Mouse (Mus musculus): ENCODE measurements around the gene Rps25.
A peak's percentile ranks its signal among the peaks of the same experiment; 100 is the strongest.
"Not testable (repeated sequence)": the region's sequence is repeated elsewhere in the genome, so short reads cannot be mapped to it uniquely, and the experiment has no call there.

Gene Rps25

GRCm38 (mm10) chr9:44406906-44407751 lies at the start of gene Rps25, which contains the start of gene Trappc4:
TSS of gene Rps25 (plus strand) at chr9:44407139.
TSS of gene Trappc4 (minus strand) at chr9:44407600.
- DNase-seq (ENCODE audit: low spot score), result peak; percentile 93

DNA sequence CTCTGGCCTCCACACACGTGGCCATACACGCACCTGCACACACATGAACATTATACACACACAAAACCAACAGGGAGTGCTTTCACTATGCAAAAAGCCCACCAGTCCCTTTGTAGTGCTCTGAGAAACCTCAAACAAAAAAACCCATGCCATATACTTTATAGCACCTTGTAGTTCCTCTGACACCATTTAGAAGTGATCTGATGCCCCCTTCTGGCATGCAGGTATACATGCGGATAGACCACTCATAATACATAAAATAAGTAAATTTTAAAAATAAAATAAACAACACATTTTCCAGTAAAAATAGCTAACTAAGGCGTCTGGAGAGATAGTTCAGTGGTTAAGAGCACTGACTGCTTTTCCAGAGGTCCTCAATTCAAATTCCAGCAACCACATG lies 49.7 kb upstream of the Rps25 start:
- no peak for DNase-seq (ENCODE audit: low spot score)

DNA sequence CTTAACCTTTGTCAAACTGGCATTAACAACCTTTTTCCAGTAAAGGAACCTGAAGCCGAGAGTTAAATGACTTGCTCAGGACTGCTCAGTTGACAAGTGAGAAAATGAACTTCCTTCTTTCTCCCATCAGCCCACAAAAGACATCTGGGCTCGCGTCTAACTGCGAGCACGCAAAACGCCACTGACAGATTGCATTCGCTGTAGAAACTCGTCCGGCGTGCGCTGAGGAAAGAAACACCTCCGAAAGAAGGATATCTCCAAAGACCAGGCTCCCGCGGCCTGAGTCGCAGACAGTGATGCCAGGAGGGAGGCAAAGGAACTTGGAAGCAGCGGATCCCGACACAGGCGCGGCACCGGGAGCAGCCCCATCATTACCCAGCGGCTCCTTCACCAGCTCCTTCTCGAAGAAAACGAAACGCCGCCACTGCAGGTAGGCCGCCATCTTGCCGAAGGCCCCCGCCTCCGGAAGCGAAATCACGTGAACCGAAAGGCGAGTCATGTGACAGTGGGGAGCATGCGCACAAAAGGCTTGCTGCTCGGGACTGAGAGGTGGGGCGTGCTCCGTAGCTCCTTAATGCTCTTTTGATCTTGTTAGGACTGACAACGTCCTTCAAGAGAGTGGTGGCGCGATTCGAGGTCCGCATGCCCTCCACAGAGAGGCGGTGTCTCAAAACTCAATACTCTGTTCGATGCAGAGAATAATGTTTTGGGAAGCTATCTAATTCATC lies 45.6 kb upstream of the Rps25 start, which contains the start of gene Vps11:
Gene Vps11, minus strand, starts transcription at position 481 of the 728 bp plus-strand sequence.
- DNase-seq (ENCODE audit: low spot score), result peak; percentile 96

DNA sequence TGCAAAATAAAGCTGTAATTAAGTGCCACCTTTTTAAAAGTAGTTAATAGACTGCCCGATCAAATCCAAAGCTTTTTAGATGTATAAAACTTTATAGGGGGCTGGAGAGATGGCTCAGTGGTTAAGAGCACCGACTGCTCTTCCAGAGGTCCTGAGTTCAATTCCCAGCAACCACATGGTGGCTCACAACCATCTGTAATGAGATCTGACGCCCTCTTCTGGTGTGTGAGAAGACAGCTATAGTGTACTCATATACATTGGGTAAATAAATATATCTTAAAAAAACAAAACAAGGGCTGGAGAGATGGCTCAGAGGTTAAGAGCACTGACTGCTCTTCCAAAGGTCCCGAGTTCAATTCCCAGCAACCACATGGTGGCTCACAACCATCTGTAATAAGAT lies 45.0 kb upstream of the Rps25 start:
- DNase-seq (ENCODE audit: low spot score), result not testable (repeated sequence)

- DNase-seq (ENCODE audit: low spot score), result peak; percentile 23
These were observed 42.5 kb upstream of the Rps25 start for GRCm38 (mm10) chr9:44364480-44364879.

DNA sequence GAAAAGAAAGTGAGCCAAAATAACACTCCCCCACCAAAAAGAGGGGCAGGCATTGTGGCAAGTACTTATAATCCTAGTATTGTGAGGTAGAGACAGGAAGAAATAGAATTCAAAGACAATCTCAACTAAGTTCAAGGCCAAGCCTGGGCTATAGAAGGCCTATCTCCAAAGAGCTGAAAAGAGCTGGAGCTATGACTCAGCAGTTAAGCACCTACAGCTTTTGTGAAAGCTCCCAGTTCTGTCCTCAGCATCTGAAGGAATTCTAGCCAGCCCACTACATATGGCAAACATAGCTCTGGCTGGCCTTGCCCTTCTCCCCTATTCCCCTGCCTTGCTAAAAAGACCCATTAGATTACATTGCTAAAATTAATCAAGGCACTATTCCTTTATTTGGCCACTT lies 33.6 kb upstream of the Rps25 start:
- no peak for DNase-seq (ENCODE audit: low spot score)

- DNase-seq (ENCODE audit: low spot score), result no peak
These were observed 30.8 kb upstream of the Rps25 start for GRCm38 (mm10) chr9:44376141-44376540.

- not testable (repeated sequence) for DNase-seq (ENCODE audit: low spot score)
These were observed 29.6 kb upstream of the Rps25 start for GRCm38 (mm10) chr9:44377335-44377734.

DNA sequence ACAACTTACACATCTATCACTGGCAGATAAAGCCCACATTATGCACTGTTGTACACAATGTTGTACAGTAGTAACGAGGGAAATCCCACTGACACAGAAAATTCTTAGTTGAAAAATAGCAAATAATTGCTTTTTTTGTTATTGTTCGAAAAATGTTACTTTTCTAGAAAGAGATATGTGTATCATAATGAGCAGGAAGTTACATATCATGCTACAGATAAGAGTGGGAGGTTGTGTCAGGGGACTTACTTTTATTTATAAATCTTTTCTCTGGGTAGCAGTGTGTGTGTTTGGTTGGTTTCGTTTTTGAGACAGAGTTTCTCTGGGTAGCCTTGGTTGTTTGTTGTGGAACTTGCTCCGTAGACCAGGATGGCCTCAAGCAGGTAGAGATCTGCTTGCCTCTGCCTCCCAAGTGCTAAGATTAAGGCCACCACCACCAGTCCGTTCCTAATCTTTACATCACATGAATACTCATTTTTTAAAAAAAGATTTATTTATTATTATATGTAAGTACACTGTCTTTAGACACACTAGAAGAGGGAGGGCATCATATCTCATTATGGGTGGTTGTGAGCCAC lies 28.7 kb upstream of the Rps25 start:
- DNase-seq (ENCODE audit: low spot score), result no peak

- peak; percentile 99 for DNase-seq (ENCODE audit: low spot score)
These were observed 27.7 kb upstream of the Rps25 start, which contains the start of gene Hyou1 for GRCm38 (mm10) chr9:44379054-44379834. TSS of gene Hyou1 (plus strand) at chr9:44379490.

- peak; percentile 27 for DNase-seq (ENCODE audit: low spot score)
These were observed 27.1 kb upstream of the Rps25 start for GRCm38 (mm10) chr9:44379862-44380261.

GRCm38 (mm10) chr9:44384596-44384995 lies 22.3 kb upstream of the Rps25 start:
- no peak for DNase-seq (ENCODE audit: low spot score)

DNA sequence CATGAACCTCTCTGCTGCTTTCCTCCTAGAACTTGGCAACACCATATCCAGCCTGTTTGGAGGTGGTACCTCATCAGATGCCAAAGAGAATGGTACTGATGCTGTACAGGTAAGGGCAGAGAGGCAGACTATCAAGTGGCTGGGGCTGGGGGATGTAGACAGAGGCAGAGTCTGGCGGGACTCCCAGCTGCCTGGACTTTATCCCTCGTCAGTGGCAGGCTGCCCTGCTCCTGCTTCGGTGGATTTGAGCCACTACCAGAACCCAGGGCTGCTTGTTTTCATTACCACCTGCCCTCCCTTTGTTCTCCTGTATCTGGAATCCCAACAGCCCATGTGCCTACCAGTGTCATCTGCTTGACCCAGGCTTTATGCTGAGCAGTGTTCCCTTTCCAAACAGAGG lies 19.7 kb upstream of the Rps25 start:
- DNase-seq (ENCODE audit: low spot score), result no peak

DNA sequence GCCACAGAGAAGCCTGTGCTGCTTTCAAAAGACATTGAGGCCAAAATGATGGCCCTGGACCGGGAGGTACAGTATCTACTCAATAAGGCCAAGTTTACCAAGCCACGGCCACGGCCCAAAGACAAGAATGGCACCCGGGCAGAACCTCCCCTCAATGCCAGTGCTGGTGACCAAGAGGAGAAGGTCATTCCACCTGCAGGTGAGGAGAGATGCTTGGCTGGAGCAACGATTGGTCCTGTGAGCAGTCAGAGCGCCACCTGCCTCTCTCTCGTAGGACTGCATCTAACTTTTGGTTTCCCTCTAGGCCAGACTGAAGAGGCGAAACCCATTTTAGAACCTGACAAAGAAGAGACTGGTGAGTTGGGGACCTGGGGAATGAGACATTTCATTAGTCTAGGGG lies 17.7 kb upstream of the Rps25 start:
- peak; percentile 44 for DNase-seq (ENCODE audit: low spot score)

DNA sequence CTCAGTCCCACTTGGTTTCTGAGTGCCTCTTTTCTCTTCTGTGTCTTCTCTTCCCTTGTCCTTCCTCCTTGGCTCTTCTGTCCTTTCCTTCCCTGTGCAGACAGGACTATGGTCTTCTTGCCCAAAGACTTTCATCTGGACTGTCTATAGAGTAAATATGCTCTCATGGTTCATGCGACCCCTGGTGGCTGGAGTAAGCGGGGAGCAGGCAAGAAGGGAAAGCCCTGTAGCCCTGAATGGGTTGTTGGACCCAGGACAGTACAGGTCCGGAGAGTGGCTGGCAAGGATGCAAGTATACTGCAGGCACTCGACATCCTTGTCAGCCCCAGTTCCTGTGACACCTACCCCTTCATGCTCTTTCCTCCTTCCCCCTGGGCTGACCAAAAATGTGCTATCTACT lies 15.5 kb upstream of the Rps25 start:
- DNase-seq (ENCODE audit: low spot score), result peak; percentile 85

DNA sequence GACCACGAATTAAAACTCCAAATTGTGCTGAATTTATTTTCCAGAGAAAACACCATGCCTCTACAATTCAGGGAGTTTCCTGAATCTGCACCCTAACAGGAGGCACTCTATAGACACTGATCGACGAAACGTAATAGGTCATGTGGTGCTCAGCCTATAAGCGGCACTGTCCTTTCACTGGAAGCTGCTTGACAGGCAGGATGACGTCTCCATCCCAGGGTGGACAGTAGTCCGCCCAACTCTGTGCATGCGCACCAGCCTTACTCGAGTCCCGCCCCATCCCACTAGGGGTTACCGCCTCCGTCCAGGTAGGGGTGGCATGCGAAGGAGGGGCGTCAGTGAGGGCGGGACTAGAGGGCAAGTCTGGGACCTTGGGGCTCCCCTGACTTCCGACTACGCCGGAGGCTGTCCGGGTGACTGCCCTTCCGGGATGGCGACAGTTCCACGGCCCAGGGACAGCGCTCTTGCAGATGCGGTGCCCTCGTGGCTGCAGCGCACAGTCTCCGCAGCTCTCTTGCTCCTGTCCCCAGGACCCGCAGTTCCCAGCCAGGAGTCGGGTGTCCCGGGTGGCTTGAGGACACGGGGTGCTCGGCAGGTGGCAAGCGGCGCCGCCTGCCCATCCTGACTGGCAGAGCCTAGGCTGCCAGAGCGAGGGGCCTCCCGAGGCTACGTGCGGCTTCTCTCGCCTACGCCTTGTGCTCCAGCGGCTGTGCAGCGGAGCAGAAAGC lies 10.1 kb upstream of the Rps25 start, which contains the start of gene Slc37a4:
Gene Slc37a4, plus strand, starts transcription at position 169 of the 728 bp plus-strand sequence.
- DNase-seq (ENCODE audit: low spot score), result peak; percentile 98

DNA sequence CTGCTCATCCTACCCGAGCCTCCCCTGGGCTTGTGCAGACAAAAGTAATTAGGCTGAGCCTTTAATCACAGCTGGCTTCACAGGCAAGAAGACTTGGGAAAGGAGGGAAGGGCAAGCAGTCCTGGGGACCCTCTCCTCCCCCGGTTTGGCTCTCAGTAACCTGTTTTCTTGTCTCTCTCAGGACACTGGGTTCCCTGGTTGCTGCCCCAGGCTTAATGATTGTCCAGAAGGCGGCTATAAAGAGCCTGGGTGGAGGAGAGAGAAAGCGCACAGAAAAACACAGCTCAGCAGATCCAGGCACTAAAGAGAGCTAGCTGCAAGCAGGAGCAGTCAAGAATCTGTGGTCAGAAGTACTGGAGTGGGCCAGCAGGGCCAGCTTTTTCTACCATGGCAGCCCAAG lies 8.9 kb upstream of the Rps25 start:
- DNase-seq (ENCODE audit: low spot score), result no peak

GRCm38 (mm10) chr9:44398551-44398950 lies 8.4 kb upstream of the Rps25 start:
- DNase-seq (ENCODE audit: low spot score), result no peak

GRCm38 (mm10) chr9:44399114-44399794 lies 7.7 kb upstream of the Rps25 start:
- DNase-seq (ENCODE audit: low spot score), result no peak

GRCm38 (mm10) chr9:44399795-44400114 lies 7.2 kb upstream of the Rps25 start:
- no peak for DNase-seq (ENCODE audit: low spot score)

GRCm38 (mm10) chr9:44401081-44401480 lies 5.9 kb upstream of the Rps25 start:
- DNase-seq (ENCODE audit: low spot score), result no peak

Data from urinary bladder, postnatal 14 days (tissue).